Mouse (Mus musculus) right cerebral cortex, postnatal 25 days (tissue): Measurements from ENCODE around the gene 1500011B03Rik.

Experiments used
- DNase-seq: peaks from one replicate; pipeline ENCODE4 v3.0.0; 2022

Gene 1500011B03Rik

DNA sequence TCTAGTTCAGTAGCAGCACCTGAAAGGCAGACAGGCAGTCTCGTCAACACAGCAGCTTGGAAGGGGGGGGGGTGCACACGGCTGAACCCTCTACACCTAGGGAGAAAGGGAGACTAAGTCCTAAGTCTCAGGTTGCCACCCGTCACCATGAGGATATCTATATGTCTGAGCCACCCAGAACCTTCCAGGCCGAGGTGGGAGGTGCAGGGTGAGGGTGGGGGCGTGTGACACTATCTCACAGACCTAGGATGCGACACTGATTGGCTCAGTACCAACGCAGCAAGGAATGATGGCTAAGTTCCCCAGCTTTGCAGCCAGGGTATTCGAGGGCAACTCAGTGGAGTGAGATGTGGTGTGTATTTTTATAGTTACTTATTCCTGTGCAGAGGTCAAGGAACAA, 14.9 kb downstream of the 1500011B03Rik start:
- DNase-seq: no peak

- DNase-seq: no peak
Observed at GRCm38 (mm10) chr5:114807893-114808292, 15.4 kb downstream of the 1500011B03Rik start.

GRCm38 (mm10) chr5:114807468-114807867, 15.8 kb downstream of the 1500011B03Rik start:
- DNase-seq: no peak

GRCm38 (mm10) chr5:114807063-114807462, 16.2 kb downstream of the 1500011B03Rik start:
- DNase-seq: no peak

DNA sequence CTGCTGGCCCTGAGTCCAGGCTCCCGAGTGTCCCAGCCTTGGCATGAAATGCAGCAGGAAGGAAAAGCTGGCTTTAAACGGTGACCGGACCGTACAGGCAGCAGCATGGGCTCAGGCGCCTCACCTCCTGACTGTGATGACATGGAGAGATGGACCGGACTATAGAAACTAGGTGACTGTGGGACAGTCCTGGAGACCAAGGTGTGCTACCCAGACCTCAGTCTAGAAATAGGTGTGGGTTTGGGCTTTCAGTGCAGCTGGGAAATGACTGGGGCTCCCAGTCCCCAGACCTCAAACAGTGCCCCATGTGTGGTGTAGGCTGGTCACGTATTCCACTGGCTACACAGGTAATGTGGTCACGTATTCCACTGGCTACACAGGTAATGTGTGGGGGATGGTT, 16.6 kb downstream of the 1500011B03Rik start:
- no peak for DNase-seq

- DNase-seq: no peak
Observed at GRCm38 (mm10) chr5:114805436-114806350, 17.6 kb downstream of the 1500011B03Rik start.

DNA sequence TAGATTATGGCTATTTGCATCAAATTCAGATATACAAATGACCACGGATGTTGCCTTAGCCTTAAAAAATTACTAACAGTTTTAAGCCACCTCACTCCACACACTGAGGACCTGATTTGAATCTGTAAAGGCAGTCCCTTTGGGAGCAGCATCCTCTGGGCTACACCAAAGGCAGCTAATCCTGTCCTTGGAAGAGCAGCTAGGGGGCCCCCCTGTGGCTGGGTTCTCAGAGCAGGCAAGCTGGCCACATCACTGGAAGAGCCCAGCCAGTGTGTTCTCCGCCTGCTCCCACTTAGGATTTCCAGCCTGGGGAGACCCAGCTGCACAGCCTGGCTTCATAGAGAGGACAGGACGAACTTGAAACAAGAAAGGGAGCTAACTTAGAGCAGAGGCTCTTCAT, 18.3 kb downstream of the 1500011B03Rik start:
- peak; percentile 65 for DNase-seq

DNA sequence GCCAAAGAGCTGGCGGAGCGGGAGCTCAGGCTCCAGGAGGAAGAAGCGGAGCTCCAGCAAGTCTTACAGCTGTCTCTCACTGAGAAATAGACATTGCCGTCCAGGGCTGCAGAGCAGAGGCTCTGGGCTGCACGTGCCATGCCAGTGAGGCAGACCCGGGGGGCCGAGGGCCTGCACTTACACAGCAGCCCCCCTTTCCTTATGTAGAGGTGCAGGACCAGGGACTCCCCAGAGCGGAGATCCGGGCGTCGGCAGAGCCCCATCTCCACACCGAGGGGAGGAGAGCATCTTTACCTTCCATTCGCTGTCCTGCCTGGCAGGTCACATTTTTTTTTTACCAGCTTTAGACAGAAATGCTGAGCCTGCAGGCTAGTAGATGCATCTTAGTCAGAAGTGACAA, 18.9 kb downstream of the 1500011B03Rik start:
- DNase-seq: no peak

DNA sequence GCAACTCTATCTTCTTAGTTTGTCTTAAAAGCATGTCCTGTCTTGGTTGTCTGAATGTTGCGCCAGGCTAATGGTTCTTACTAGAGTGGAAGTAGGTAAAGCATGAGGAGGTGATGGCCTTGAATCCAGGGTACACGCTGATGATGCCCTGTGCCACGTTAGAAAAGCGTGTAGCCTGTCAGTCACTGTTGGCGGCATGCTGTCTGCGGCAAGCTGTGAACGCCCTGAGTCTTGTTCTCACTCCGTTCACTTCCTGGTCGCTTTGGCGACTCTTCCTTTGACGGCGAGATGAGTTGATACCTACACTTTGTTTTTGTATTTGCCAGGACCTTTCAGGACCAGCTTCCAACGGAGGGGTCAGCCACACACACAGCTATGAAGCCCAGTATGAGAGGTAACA, 20.0 kb downstream of the 1500011B03Rik start:
- no peak for DNase-seq

DNA sequence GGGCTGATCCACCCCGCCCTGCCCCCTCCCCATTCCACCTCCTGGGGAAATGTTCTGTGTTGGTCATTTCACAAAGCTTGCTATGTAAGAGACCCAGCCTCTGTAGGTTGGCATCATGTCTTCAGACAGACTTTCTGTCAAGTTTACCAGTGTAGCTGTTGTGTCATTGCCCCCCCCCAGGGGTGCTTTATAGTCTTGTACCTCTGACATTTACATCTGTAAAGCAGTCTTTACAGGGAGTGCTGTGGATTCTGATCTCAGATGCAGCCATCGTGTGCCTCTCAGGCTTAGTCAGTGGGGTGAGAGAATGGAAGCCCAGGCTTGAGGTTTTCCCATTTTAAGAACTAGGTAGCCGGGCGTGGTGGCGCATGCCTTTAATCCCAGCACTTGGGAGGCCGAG, 21.4 kb downstream of the 1500011B03Rik start:
- DNase-seq: no peak

DNA sequence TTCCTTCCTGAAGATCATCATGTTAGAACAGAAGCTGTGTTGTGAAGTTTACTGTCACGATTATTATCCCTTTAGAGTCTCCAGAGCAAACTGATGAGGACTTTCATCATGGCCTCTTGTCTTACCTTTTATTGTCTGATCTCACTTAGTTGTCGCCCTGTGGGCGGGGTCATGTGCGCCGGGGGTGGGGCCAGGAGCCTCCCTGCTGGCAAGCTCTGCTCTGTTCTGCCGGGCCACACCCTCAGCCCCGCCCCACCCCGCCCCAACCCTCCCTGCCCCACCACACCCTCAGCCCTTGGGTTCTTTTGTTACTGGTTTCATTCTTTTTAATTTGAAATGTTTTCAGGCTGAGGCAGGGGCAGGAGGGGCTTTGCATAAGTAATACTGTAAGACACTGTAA, 22.2 kb downstream of the 1500011B03Rik start:
- no peak for DNase-seq

DNA sequence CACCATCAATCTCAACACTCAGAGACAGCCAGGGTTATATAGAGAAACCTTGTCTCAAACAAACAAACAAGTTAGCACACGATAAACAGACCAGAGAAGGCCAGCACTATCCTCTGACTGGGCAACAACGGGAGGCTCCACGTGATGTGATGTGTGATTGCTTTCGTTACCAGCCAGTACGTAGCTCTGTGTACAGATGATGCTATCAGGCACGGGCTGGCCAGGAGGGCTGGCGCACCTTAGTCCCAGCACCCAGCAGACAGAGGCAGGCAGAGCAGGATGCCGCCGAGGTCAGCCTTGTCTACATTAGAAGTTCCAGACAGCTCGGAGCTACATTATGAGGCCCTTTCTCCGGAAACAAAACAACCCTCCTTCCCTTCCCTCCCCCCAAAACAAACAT, 23.4 kb downstream of the 1500011B03Rik start:
- DNase-seq: no peak

DNA sequence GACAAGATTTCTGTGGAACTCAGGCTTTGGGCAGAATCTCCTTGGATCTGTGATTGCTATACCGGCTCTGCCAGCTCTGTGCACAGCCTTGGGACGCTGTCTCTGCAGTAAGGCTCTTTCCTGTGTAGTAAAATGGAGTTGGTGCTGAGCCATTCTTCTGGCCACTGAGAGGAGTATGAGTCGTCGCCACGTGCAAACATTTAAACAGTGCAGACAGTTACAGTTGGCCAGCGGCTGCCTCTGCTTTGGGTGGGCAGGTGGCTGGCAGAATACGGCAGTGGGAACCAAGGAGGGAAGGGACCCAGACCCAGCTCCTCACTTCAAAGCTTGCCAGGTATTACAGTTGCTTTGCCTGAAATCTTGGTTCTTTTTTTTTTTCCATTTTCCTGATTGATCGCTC, 26.0 kb downstream of the 1500011B03Rik start:
- no peak for DNase-seq

DNA sequence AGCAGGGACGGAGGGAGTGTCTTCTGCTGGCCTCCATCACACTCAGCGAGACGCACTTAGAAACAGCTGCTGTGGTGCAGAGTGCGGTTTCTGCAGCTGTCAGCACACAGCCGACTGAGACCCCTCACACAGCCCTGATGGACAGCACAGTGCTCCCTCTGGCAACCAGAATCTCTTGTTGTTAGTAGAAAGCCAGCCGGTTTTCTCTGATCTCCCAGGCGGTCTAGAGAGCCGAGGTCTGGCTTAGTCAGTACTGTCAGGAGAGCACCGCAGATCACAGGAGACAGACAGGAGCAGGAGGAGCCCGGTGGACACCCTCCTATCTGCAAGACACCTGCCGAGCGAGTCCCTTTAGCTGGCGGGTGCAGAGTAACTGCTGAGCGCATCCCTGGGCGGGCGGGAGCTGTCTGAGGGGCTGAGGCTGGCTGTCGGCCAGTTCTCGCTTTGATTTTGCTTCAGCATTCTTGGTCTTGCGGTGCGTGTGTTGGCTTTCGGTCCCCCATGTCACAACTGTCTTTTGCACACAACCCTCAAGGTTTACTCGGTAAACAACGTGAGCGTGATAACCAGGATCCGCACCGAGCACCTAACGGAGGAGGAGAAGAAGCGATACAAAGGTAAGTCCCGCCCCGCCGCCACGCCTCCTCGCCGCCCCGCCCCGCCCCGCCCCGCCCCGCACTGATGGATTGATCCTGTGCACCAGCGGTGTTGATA, 26.8 kb downstream of the 1500011B03Rik start:
- DNase-seq: peak; percentile 31

- DNase-seq: no peak
Observed at GRCm38 (mm10) chr5:114795653-114796052, 27.6 kb downstream of the 1500011B03Rik start.

- no peak for DNase-seq
Observed at GRCm38 (mm10) chr5:114795231-114795630, 28.0 kb downstream of the 1500011B03Rik start.

DNA sequence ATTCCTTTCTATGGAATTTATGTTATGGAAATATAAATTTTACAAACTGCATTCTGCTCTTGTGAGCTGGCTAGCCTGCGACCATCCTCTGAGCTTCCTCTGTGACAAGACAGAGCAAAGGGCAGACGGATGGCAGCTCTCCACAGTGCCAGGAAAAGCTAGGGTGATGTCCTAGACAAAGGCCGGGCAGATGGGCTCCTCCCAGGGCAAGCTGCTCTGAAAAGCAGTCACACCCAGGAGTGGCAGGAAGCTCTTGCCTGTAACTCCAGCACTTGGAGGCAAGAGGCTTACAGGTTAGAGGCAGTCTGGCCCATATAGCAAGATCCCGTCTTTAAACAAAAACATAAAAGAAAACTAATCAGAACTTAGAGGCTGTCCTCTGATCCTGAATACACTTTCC, 28.7 kb downstream of the 1500011B03Rik start:
- DNase-seq: no peak

GRCm38 (mm10) chr5:114793317-114793716, 30.0 kb downstream of the 1500011B03Rik start:
- no peak for DNase-seq

- DNase-seq: no peak
Observed at GRCm38 (mm10) chr5:114785196-114785595, 38.1 kb downstream of the 1500011B03Rik start.

DNA sequence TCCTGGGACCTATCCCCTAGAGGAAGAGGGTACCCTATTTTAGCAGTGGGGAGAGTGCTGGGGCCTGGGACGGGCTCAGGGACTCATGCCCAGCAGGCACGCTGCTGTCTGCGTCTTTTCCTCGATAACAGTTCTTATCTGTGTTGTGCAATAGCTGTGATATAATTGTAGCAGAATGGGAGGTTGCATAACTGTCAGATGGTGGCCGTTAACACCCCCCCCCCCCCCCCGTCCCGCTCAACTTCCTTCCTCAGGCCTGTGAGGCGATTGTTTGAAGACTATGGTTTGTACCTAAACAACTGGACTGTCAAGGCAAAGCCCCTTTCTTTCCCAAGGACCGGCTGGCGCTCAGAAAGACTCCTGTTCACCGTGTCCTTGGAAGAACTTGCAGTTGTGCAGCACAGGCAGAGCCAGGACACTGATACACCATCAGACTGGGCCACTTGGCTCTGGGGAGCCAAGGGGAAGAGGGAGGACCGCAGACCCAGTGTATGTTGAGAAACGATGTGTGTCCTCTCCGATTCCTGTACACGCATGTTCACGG, 38.6 kb downstream of the 1500011B03Rik start:
- DNase-seq: no peak

GRCm38 (mm10) chr5:114783405-114784163, 39.7 kb downstream of the 1500011B03Rik start:
- DNase-seq: no peak

GRCm38 (mm10) chr5:114782991-114783390, 40.3 kb downstream of the 1500011B03Rik start:
- no peak for DNase-seq

- DNase-seq: no peak
Observed at GRCm38 (mm10) chr5:114780912-114781311, 42.4 kb downstream of the 1500011B03Rik start.
